Mouse (Mus musculus) small intestine, adult 2 months (tissue): ENCODE results near the gene Abcc12.

ENCODE experiments used
- CTCF ChIP-seq: fragments of 200-500 bp; IDR thresholded peaks from 2 replicates; pipeline ENCODE4 v1.5.1; 2012; ENCODE audit warnings: low read depth, mild to moderate bottlenecking, control low read depth, inconsistent platforms, low read length, moderate library complexity, mixed read lengths; ENCODE audit not compliant: insufficient replicate concordance, insufficient read length; ENCODE audit errors: extremely low read depth
- POLR2A ChIP-seq: fragments of 200-500 bp; IDR thresholded peaks from 2 replicates; pipeline ENCODE4 v1.6.1; 2012; ENCODE audit warnings: low read depth, mild to moderate bottlenecking, control low read depth, inconsistent platforms, low read length, moderate library complexity

DNA sequence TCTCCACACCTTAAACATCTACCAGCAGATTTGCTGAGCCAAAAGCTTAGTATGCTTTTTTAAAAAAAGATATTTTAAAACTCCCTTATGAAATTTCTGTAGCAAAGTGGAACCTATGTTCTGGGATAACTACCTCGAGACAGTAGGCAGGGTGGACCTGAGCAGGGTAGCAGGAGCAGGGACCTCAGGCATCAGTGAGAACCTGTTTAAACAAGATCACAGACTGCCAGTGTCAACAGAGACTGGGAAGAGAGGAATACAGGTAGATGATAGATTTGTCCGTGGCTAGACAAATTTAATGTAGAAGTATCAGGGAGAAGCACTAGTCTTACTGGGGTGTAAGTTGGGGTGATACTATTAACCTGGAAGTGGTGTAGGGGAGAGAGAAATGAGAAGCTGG, 33.3 kb upstream of the Abcc12 start:
- no peak for TF ChIP-seq CTCF
- TF ChIP-seq POLR2A: no peak
